Mouse (Mus musculus) small intestine, adult 2 months (tissue): Measurements from ENCODE around the gene Rad51b.

Source experiments
- CTCF ChIP-seq: fragments of 200-500 bp; IDR thresholded peaks from 2 replicates; pipeline ENCODE4 v1.5.1; 2012; ENCODE audit warnings: low read depth, mild to moderate bottlenecking, control low read depth, inconsistent platforms, low read length, moderate library complexity, mixed read lengths; ENCODE audit not compliant: insufficient replicate concordance, insufficient read length; ENCODE audit errors: extremely low read depth
- POLR2A ChIP-seq: fragments of 200-500 bp; IDR thresholded peaks from 2 replicates; pipeline ENCODE4 v1.6.1; 2012; ENCODE audit warnings: low read depth, mild to moderate bottlenecking, control low read depth, inconsistent platforms, low read length, moderate library complexity

GRCm38 (mm10) chr12:79649796-79650195, 352.7 kb downstream of the Rad51b start:
- TF ChIP-seq CTCF: no peak
- no peak for TF ChIP-seq POLR2A
